Mouse (Mus musculus) brain, adult 2 months (tissue): ENCODE measurements around the gene Gm8011.
"Not testable (repeated sequence)": the region's sequence is repeated elsewhere in the genome, so short reads cannot be mapped to it uniquely, and the experiment has no call there.

Experiments
- DNase-seq: peaks from one replicate; pipeline ENCODE4 v3.0.0; 2011; ENCODE audit warnings: low read depth, low spot score

The Gm8011 gene

DNA sequence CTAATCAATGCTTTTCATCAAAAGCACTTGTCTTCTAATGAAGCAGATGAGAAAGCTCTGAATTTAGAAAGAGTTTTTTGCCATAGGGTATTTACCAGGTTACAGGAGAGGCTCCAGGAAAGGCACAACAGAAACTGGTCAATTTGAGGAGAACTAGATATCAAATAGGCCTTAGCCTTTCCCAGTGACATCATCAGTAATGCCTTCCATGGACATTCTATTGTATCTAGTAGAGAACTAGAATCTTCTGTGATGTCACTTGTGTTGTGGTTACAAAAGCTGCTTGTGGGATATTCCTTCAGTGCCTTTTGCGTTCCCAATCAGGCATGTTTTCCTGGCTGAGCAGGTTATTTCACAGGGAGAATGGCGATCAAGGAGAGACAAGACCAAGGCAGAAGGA is at the start of gene Gm8011:
Gene Gm8011, plus strand, starts transcription at position 301 of the 400 bp plus-strand sequence.
- DNase-seq, result not testable (repeated sequence)

DNA sequence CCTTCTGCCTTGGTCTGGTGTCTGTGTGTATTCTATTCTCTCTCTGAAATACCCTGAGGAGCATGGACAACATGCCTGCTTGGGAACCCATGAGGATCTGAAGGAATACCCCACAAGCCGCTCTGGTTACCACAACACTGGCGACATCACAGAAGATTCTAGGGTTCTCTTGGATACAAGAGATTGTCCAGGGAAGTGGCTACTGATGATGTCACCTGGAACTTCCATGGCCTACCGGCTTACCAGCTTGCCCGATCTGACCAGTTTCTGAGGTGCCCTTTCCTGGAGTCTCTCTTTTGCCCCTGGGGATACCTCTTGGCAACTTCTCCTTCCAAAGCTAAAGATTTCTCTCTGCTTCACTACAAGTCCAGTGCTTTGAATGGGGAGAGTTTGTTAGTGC is 24.1 kb upstream of the Gm8011 start, which contains the start of gene Gm8005:
Gene Gm8005, minus strand, starts transcription at position 101 of the 400 bp plus-strand sequence.
- DNase-seq, result not testable (repeated sequence)

DNA sequence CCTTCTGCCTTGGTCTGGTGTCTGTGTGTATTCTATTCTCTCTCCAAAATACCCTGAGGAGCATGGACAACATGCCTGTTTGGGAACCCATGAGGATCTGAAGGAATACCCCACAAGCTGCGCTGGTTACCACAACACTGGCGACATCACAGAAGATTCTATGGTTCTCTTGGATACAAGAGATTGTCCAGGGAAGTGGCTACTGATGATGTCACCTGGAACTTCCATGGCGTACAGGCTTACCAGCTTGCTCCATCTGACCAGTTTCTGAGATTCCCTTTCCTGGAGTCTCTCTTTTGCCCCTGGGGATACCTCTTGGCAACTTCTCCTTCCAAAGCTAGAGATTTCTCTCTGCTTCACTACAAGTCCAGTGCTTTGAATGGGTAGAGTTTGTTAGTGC is 38.6 kb downstream of the Gm8011 start, which contains the start of gene Gm8020:
Gene Gm8020, minus strand, starts transcription at position 101 of the 400 bp plus-strand sequence.
- DNase-seq, result not testable (repeated sequence)
